11 mouse cellular contexts compared by ENCODE assay signal in the genomic region with DNA sequence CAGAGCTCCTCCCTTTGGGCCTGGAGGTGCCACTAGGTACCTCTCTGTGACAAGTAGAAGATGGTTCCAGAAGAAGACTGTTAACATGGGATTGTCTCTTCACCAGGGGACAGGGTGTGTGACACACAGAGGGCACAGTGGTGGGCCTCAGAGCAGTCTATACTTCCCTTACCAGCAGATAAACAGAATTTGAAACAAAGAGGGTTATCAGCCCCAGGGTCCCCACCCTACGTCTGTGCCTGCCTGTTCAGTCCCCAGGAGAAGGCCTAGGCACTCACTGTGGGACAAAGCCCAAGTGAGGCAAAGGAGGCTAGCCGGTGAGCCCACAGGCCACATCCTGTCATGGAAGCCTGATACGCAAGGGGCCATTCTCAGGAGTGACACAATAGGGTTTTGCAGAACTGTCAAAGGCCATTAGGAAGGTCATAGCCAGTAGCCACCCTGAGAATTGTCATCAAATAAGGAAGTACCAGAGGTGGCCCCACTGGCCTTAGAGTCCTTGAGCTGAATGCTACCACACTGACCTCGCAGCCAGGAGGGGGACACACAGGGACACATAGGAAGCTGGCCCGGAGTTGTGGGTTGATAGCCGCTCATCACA. TPM values are rescaled to one million over a fixed set of nuclear protein-coding genes. Genes with fewer than 3 reads are reported as not detected.
A peak's percentile ranks its signal among the peaks of the same experiment; 100 is the strongest.
DNase-seq lines count a peak whose midpoint lies in the region; ATAC-seq and TF ChIP-seq lines count a peak whose summit lies in the region.
"Had no signal": no experiment of that assay in that cellular context is flagged by ENCODE, and none has a peak within 500 bp of the region (broad histone marks: within the 10 kb centered on the region; RNA-seq: fewer than 3 reads in every experiment).

Gene C130050O18Rik (plus strand): TSS at position 480 of the 601 bp plus-strand sequence.

- TF ChIP-seq EP300 in stomach, postnatal 0 days (optimal IDR thresholded peaks at IDR 0.05), result no peak

- H3K4me2 ChIP-seq in liver, embryonic 16.5 days (ENCODE audit: low read depth, low read length), result peak within 1 kb of the TSS; percentile 33
- H3K4me2 ChIP-seq in stomach, postnatal 0 days (replicated peaks; ENCODE audit: low read depth), result 0 out of 2 replicates have a peak within 1 kb of the TSS, but pooled peaks have one; percentile 3
- H3K4me2 ChIP-seq: lung, embryonic 14.5 days had no signal

- H3K27me3 ChIP-seq in spleen, adult 2 months (ENCODE audit: control insufficient read depth, insufficient read depth, low read length), result no peaks in the 10 kb centered on the region
- no peaks in the 10 kb centered on the region for H3K27me3 ChIP-seq in liver, embryonic 16.5 days (ENCODE audit: control insufficient read depth, insufficient read depth, low read depth, low read length)
- no peaks in the 10 kb centered on the region for H3K27me3 ChIP-seq in stomach, postnatal 0 days (ENCODE audit: control insufficient read depth, insufficient read depth, low read length)

- peak; percentile 96 for DNase-seq in heart, adult 11 months
- DNase-seq in heart, postnatal 25 days (ENCODE audit: low spot score), result no peak
- DNase-seq in spleen, adult 2 months (ENCODE audit: low read depth in 1 of 2, low spot score in 2 of 2), result no peak
- DNase-seq in spleen, postnatal 14 days (ENCODE audit: low spot score in 2 of 2), result no peak
- DNase-seq in stomach, postnatal 0 days (ENCODE audit: low spot score), result no peak
- DNase-seq in left cerebral cortex, postnatal 36 days (ENCODE audit: low spot score in 2 of 2), result no peak
- DNase-seq in thymus, postnatal 14 days, result no peak
- DNase-seq: cerebellum, postnatal 14 days; kidney, adult 11 months; lung, embryonic 14.5 days had no signal

- no peak for TF ChIP-seq CTCF in spleen, adult 2 months (IDR thresholded peaks at IDR 0.05; ENCODE audit: extremely low read depth, insufficient read depth, insufficient read length, insufficient replicate concordance)
- no peak for TF ChIP-seq CTCF in stomach, postnatal 0 days (IDR thresholded peaks at IDR 0.05; ENCODE audit: low read depth)

- no peak for TF ChIP-seq POLR2A in spleen, adult 2 months (IDR thresholded peaks at IDR 0.05; ENCODE audit: low read depth, low read length)

- 52% methylated on average over 6 of the region's 6 CpGs for WGBS in spleen, adult 2 months
- WGBS in liver, embryonic 16.5 days (ENCODE audit: insufficient replicate concordance), result 20% methylated on average over 6 of the region's 6 CpGs
- WGBS in stomach, postnatal 0 days, result 78% methylated on average over 6 of the region's 6 CpGs

- ATAC-seq in liver, embryonic 16.5 days (ENCODE audit: low read depth), result peak; percentile 52
- no peak for ATAC-seq in stomach, postnatal 0 days (ENCODE audit: low FRiP score, low TSS enrichment)

- H3K4me3 ChIP-seq in spleen, adult 2 months (ENCODE audit: extremely low read depth, insufficient read depth, insufficient read length), result peak within 1 kb of the TSS; percentile 12; the same call in 1 of the 2 replicates
- peak within 1 kb of the TSS; percentile 24 for H3K4me3 ChIP-seq in liver, embryonic 16.5 days (ENCODE audit: low read depth, low read length)
- H3K4me3 ChIP-seq in stomach, postnatal 0 days (ENCODE audit: low read depth, low read length), result no peak within 1 kb of the TSS

- H3K9ac ChIP-seq in liver, embryonic 16.5 days (ENCODE audit: low read depth, low read length), result peak within 1 kb of the TSS; percentile 31
- H3K9ac ChIP-seq in stomach, postnatal 0 days (ENCODE audit: low read length), result no peak within 1 kb of the TSS
- H3K9ac ChIP-seq: lung, embryonic 14.5 days had no signal

- H3K9me3 ChIP-seq in liver, embryonic 16.5 days (replicated peaks; ENCODE audit: control insufficient read depth, low read length), result no peaks in the 10 kb centered on the region
- H3K9me3 ChIP-seq in stomach, postnatal 0 days (ENCODE audit: control insufficient read depth, low read length), result no peaks in the 10 kb centered on the region

- intact Hi-C loops in heart, postnatal 25 days (cut with DNase I), result loop anchor here (5.0 kb wide), 2 partner anchors 42 to 77 kb away; partner anchors contain the start of gene Zfand2a
- intact Hi-C loops in left cerebral cortex, postnatal 36 days (cut with DNase I), result no loop called here

- no peaks in the 10 kb centered on the region for H3K36me3 ChIP-seq in spleen, adult 2 months (ENCODE audit: control insufficient read depth, insufficient read depth, low read length)
- H3K36me3 ChIP-seq in liver, embryonic 16.5 days (ENCODE audit: control insufficient read depth, insufficient read depth), result no peaks in the 10 kb centered on the region
- no peaks in the 10 kb centered on the region for H3K36me3 ChIP-seq in stomach, postnatal 0 days (ENCODE audit: control insufficient read depth, insufficient read depth, low read length)

- peaks cover 14% of the 10 kb centered on the region; the same call in 1 of the 2 replicates for H3K4me1 ChIP-seq in spleen, adult 2 months (ENCODE audit: control insufficient read depth, insufficient read depth, insufficient read length)
- peaks cover 20% of the 10 kb centered on the region for H3K4me1 ChIP-seq in liver, embryonic 16.5 days (ENCODE audit: control insufficient read depth, low read depth, low read length)
- peaks cover 3% of the 10 kb centered on the region; the same call in 1 of the 2 replicates for H3K4me1 ChIP-seq in stomach, postnatal 0 days (replicated peaks; ENCODE audit: control insufficient read depth, insufficient read depth)

- peak within 1 kb of the TSS; percentile 56 for H3K27ac ChIP-seq in spleen, adult 2 months (ENCODE audit: insufficient read depth, low read length)
- H3K27ac ChIP-seq in liver, embryonic 16.5 days (ENCODE audit: low read length), result peak within 1 kb of the TSS; percentile 74
- no peak within 1 kb of the TSS for H3K27ac ChIP-seq in stomach, postnatal 0 days (replicated peaks)

RNA-seq across cellular contexts. Expression of gene C130050O18Rik, which starts in this region (rescaled TPM):
- under 1 TPM; 0.70 to 0.78 TPM for total RNA-seq in heart, postnatal 25 days (2021)
- polyA plus RNA-seq in spleen, adult 2 months (2012; rRNA removed), result 8.1 and 11.9 TPM in 2 replicates
- polyA plus RNA-seq in liver, embryonic 16.5 days (2015; fragmentation: Nextera tagmentation; extraction: Ambion mirVana), result 1.2 and 1.6 TPM in 2 replicates
- polyA plus RNA-seq in stomach, postnatal 0 days (2015; fragmentation: Nextera tagmentation; extraction: Ambion mirVana), result 0.41 and 0.46 TPM in 2 replicates
- under 1 TPM in 1 of 2 experiments, not detected in 1; 0.27 TPM for total RNA-seq in left cerebral cortex, postnatal 36 days (2021)
